21 mouse cellular contexts compared by ENCODE assay signal in the genomic region with DNA sequence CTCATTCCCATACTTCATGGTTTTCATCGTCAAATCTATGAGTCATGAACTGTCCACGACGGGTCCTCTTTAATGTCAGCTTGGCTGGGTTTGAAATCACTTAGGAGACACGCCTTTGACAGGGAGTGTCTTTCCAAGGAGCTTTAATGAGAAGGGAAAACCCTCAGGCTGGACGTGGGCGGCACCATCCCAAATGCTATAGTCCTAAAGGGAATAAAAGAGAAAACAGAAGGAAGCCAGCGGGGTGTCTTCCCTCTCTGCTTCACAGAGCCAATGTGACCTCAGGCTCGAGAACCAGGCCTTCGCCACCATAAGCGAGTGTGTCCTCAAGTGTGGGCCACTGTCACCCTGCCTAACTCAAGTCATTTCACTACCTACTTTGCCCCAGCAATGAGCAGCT.
"Had no signal": no experiment of that assay in that cellular context is flagged by ENCODE, and none has a peak within 500 bp of the region (broad histone marks: within the 10 kb centered on the region; RNA-seq: fewer than 3 reads in every experiment).

No protein-coding gene starts in this region.

- H3K27ac ChIP-seq: lung, embryonic 15.5 days; macrophage; midbrain, embryonic 12.5 days; neural tube, embryonic 13.5 days; neural tube, embryonic 15.5 days had no signal

- DNase-seq: liver, postnatal 0 days; lung, adult 2 months; lung, postnatal 14 days; lung, postnatal 36 days; midbrain, embryonic 14.5 days; retina, postnatal 1 day; right cerebral cortex, adult 18-20 months; right cerebral cortex, postnatal 25 days; right cerebral cortex, postnatal 4 days; spleen, adult 18-20 months; thymus, adult 18-20 months; thymus, postnatal 14 days; thymus, postnatal 4 days had no signal

- H3K36me3 ChIP-seq: lung, embryonic 15.5 days; midbrain, embryonic 12.5 days; neural tube, embryonic 13.5 days; neural tube, embryonic 15.5 days had no signal

- H3K9me3 ChIP-seq: lung, embryonic 15.5 days; midbrain, embryonic 12.5 days; neural tube, embryonic 13.5 days; neural tube, embryonic 15.5 days had no signal

- H3K9ac ChIP-seq: liver, postnatal 0 days; lung, embryonic 15.5 days; midbrain, embryonic 12.5 days; neural tube, embryonic 13.5 days; neural tube, embryonic 15.5 days had no signal

- H3K27me3 ChIP-seq: lung, embryonic 15.5 days; megakaryocyte, embryonic 14.5 days; midbrain, embryonic 12.5 days; neural tube, embryonic 13.5 days; neural tube, embryonic 15.5 days had no signal

- ATAC-seq: liver, postnatal 0 days; lung, postnatal 0 days; midbrain, embryonic 16.5 days had no signal

- H3K4me3 ChIP-seq: lung, embryonic 15.5 days; megakaryocyte, embryonic 14.5 days; midbrain, embryonic 12.5 days; neural tube, embryonic 13.5 days; neural tube, embryonic 15.5 days had no signal

- H3K4me1 ChIP-seq: lung, embryonic 15.5 days; megakaryocyte, embryonic 14.5 days; midbrain, embryonic 12.5 days; neural tube, embryonic 13.5 days; neural tube, embryonic 15.5 days had no signal
